In genomic region chr14:8007923-8008322, GRCm38 (mm10) we compare ENCODE assay signal across 37 mouse cellular contexts. TPM values are rescaled to one million over a fixed set of nuclear protein-coding genes. Genes with fewer than 3 reads are reported as not detected.
DNase-seq lines count a peak whose midpoint lies in the region; ATAC-seq lines count a peak whose summit lies in the region.
"Had no signal": no experiment of that assay in that cellular context is flagged by ENCODE, and none has a peak within 500 bp of the region (broad histone marks: within the 10 kb centered on the region; RNA-seq: fewer than 3 reads in every experiment).

No protein-coding gene starts in this region.

- peak; percentile 59 to 60 for DNase-seq in cerebellum, postnatal 10 days
- no peak for DNase-seq in cerebellum, postnatal 4 days (ENCODE audit: low spot score in 2 of 2)
- peak; percentile 15 for DNase-seq in right cerebral cortex, postnatal 14 days
- DNase-seq in right cerebral cortex, adult 18-20 months: no peak
- DNase-seq in brain, adult 2 months (ENCODE audit: low read depth, low spot score): peak; percentile 77
- no peak for DNase-seq in retina, postnatal 1 day
- no peak for DNase-seq in layer of hippocampus, adult 18-20 months (ENCODE audit: low spot score in 2 of 2)
- DNase-seq: adrenal gland, adult 2 months; adrenal gland, postnatal 36 days; gastrocnemius, postnatal 25 days; heart, adult 11 months; kidney, adult 8-10 months; kidney, postnatal 14 days; liver; lung, adult 2 months; lung, postnatal 10 days; spleen, adult 18-20 months had no signal

- peaks cover 47% of the 10 kb centered on the region for H3K4me1 ChIP-seq in limb, embryonic 13.5 days

- H3K9ac ChIP-seq in limb, embryonic 13.5 days: no peak overlapping the region
- H3K9ac ChIP-seq: forebrain, embryonic 13.5 days; heart, embryonic 15.5 days; intestine, embryonic 15.5 days; liver, embryonic 14.5 days; midbrain, embryonic 13.5 days had no signal

- H3K36me3 ChIP-seq in limb, embryonic 13.5 days: no peaks in the 10 kb centered on the region
- H3K36me3 ChIP-seq: heart, embryonic 10.5 days; heart, embryonic 15.5 days; intestine, embryonic 15.5 days; midbrain, embryonic 13.5 days had no signal

- no peaks in the 10 kb centered on the region for H3K9me3 ChIP-seq in limb, embryonic 13.5 days
- H3K9me3 ChIP-seq: forebrain, embryonic 13.5 days; heart, embryonic 10.5 days; heart, embryonic 15.5 days; intestine, embryonic 15.5 days; midbrain, embryonic 13.5 days had no signal

- peak overlapping the region; percentile 61; the same call in 1 of the 2 replicates for H3K27ac ChIP-seq in limb, embryonic 13.5 days
- H3K27ac ChIP-seq: forebrain, embryonic 13.5 days; heart, embryonic 10.5 days; heart, embryonic 15.5 days; hindbrain, postnatal 0 days; intestine, embryonic 15.5 days; liver, embryonic 14.5 days; macrophage; midbrain, embryonic 13.5 days; stomach, postnatal 0 days had no signal

- H3K4me3 ChIP-seq in limb, embryonic 13.5 days: no peak overlapping the region
- H3K4me3 ChIP-seq: forebrain, embryonic 13.5 days; heart, embryonic 10.5 days; heart, embryonic 15.5 days; intestine, embryonic 15.5 days; midbrain, embryonic 13.5 days had no signal

- WGBS in limb, embryonic 13.5 days: 60% methylated on average over 10 of the region's 10 CpGs

- 0 out of 2 replicates have a peak, but pooled peaks have one; percentile 2 for ATAC-seq in limb, embryonic 13.5 days (ENCODE audit: low FRiP score, low read depth)
- ATAC-seq: activated CD4-positive, CD25-positive, alpha-beta regulatory T cell, adult 4 months; forebrain, embryonic 13.5 days; hindbrain, postnatal 0 days; intestine, embryonic 15.5 days; midbrain, embryonic 13.5 days had no signal

- H3K4me2 ChIP-seq in limb, embryonic 13.5 days (replicated peaks): peak overlapping the region; percentile 12; the same call in 1 of the 2 replicates
- H3K4me2 ChIP-seq: forebrain, embryonic 13.5 days; heart, embryonic 15.5 days; intestine, embryonic 15.5 days; midbrain, embryonic 13.5 days had no signal

- H3K27me3 ChIP-seq in limb, embryonic 13.5 days: peaks cover 49% of the 10 kb centered on the region
- H3K27me3 ChIP-seq: forebrain, embryonic 13.5 days; heart, embryonic 15.5 days; intestine, embryonic 15.5 days had no signal

RNA-seq across cellular contexts. Expression of gene Abhd6, which starts 5.2 kb away (rescaled TPM):
- polyA plus RNA-seq in limb, embryonic 13.5 days (2015; fragmentation: Nextera tagmentation; extraction: Ambion mirVana): 19.8 and 23.1 TPM in 2 replicates
- total RNA-seq in layer of hippocampus, adult 18-20 months (2021): 10 to 100 TPM; 79.1 to 80.3 TPM

RNA-seq across cellular contexts. Expression of gene Dnase1l3, which starts 13.6 kb away (rescaled TPM):
- polyA plus RNA-seq in limb, embryonic 13.5 days (2015; fragmentation: Nextera tagmentation; extraction: Ambion mirVana): 0.10 and 0.17 TPM in 2 replicates
- total RNA-seq in layer of hippocampus, adult 18-20 months (2021): under 1 TPM; 0.07 to 0.10 TPM
- total RNA-seq: gastrocnemius, adult 18-20 months; gastrocnemius, postnatal 25 days; hindbrain, postnatal 0 days; left cerebral cortex, adult 18-20 months; left cerebral cortex, postnatal 14 days; megakaryocyte-erythroid progenitor cell, adult 5-6 weeks had no signal
- polyA plus RNA-seq: heart, embryonic 10.5 days had no signal

RNA-seq across cellular contexts. Expression of gene Gm45521, which starts 50.8 kb away (rescaled TPM):
- not detected in 2 replicates for polyA plus RNA-seq in limb, embryonic 13.5 days (2015; fragmentation: Nextera tagmentation; extraction: Ambion mirVana)
- total RNA-seq in layer of hippocampus, adult 18-20 months (2021): not detected
- total RNA-seq: adrenal gland, adult 2 months; adrenal gland, postnatal 36 days; gastrocnemius, adult 18-20 months; gastrocnemius, postnatal 25 days; heart, postnatal 25 days; hindbrain, postnatal 0 days; left cerebral cortex, adult 18-20 months; left cerebral cortex, postnatal 14 days; megakaryocyte-erythroid progenitor cell, adult 5-6 weeks; monocyte, adult 5-6 weeks had no signal
- polyA plus RNA-seq: activated CD4-positive, CD25-positive, alpha-beta regulatory T cell, adult 4 months; adrenal gland, adult 2 months; cortical plate, adult 2 months; forebrain, embryonic 13.5 days; heart, embryonic 15.5 days; hindbrain, embryonic 11.5 days; intestine, embryonic 15.5 days; liver, embryonic 14.5 days; lung, adult 2 months; macrophage; neural tube, embryonic 14.5 days; stomach, postnatal 0 days had no signal

Comparison
In these comparisons a context has a peak if more than half of its experiments do, and no peak if none do; other contexts are left out.
1. DNase-seq: peak in cerebellum, postnatal 10 days (2 of 2), right cerebral cortex, postnatal 14 days (single experiment) and brain, adult 2 months (single experiment); none in cerebellum, postnatal 4 days (0 of 2), right cerebral cortex, adult 18-20 months (single experiment), retina, postnatal 1 day (single experiment) and layer of hippocampus, adult 18-20 months (0 of 2).